Mouse (Mus musculus) limb, embryonic 13.5 days (tissue): ENCODE data around the gene Itch. TPM values are rescaled to one million over a fixed set of nuclear protein-coding genes. Genes with fewer than 3 reads are reported as not detected.

Source experiments
- ATAC-seq: fragments of 200-750 bp; cut with Nextera tagmentation; 2 replicates; pipeline ENCODE4 v1.8.0; 2017; ENCODE audit warnings: low read depth, moderate number of reproducible peaks, moderate TSS enrichment; ENCODE audit not compliant: low FRiP score
- H3K27ac ChIP-seq: fragments of 300-500 bp; sonication (generic); 2 replicates; pipeline ENCODE4 v1.5.1; 2015; ENCODE audit warnings: inconsistent platforms, mild to moderate bottlenecking, moderate library complexity
- H3K27me3 ChIP-seq: fragments of 300-500 bp; sonication (generic); 2 replicates; pipeline ENCODE4 v1.6.1; 2015; ENCODE audit warnings: mild to moderate bottlenecking, inconsistent platforms
- H3K36me3 ChIP-seq: fragments of 300-500 bp; sonication (generic); 2 replicates; pipeline ENCODE4 v1.6.1; 2015; ENCODE audit warnings: inconsistent platforms, mild to moderate bottlenecking, moderate library complexity
- H3K4me1 ChIP-seq: fragments of 300-500 bp; sonication (generic); 2 replicates; pipeline ENCODE4 v1.6.1; 2015; ENCODE audit warnings: inconsistent platforms
- H3K4me2 ChIP-seq: fragments of 300-500 bp; sonication (generic); replicated peaks from 2 replicates; pipeline ENCODE4 v1.6.1; 2015; ENCODE audit warnings: inconsistent platforms, mild to moderate bottlenecking, moderate library complexity
- H3K4me3 ChIP-seq: fragments of 300-500 bp; sonication (generic); 2 replicates; pipeline ENCODE4 v1.5.1; 2015; ENCODE audit warnings: moderate library complexity, mild to moderate bottlenecking, inconsistent platforms
- H3K9ac ChIP-seq: fragments of 300-500 bp; sonication (generic); 2 replicates; pipeline ENCODE4 v1.6.1; 2015; ENCODE audit warnings: mild to moderate bottlenecking, inconsistent platforms
- H3K9me3 ChIP-seq: fragments of 300-500 bp; sonication (generic); 2 replicates; pipeline ENCODE4 v1.6.1; 2016; ENCODE audit warnings: inconsistent platforms
- WGBS: fragments of 180-500 bp; shearing (Covaris S2); methylation state at CpG from one replicate; pipeline ENCODE4 v1.1.7; 2015; 5-methylcytosine and 5-hydroxymethylcytosine counted together
- polyA plus RNA-seq: library from polyadenylated mRNA; unstranded; fragments of >200 nt; fragmentation: Nextera tagmentation; extraction: Ambion mirVana; gene quantifications from 2 replicates; pipeline ENCODE4 v1.2.1, GENCODE M21; 2015

The Itch gene
- polyA plus RNA-seq, 1 experiment from 2014 or later = 71.2 TPM

- no peak for ATAC-seq
- Histone ChIP-seq H3K4me1 (peaks cover 6% of the 10 kb centered on the region), H3K4me3 (no peak overlapping the region), H3K27ac (no peak overlapping the region), H3K4me2 (no peak overlapping the region), H3K27me3 (no peaks in the 10 kb centered on the region), H3K36me3 (no peaks in the 10 kb centered on the region), H3K9me3 (no peaks in the 10 kb centered on the region), H3K9ac (no peak overlapping the region)
- WGBS = 84% methylated on average over 6 of the region's 6 CpGs
These were observed 138.6 kb downstream of the Itch start for GRCm38 (mm10) chr2:155271957-155272356.

GRCm38 (mm10) chr2:155272396-155273170, 139.3 kb downstream of the Itch start:
- H3K4me2 ChIP-seq = no peak overlapping the region
- H3K4me1 ChIP-seq = peaks cover 13% of the 10 kb centered on the region
- H3K9ac ChIP-seq = no peak overlapping the region
- ATAC-seq = no peak
- H3K4me3 ChIP-seq = no peak overlapping the region
- H3K27me3 ChIP-seq = no peaks in the 10 kb centered on the region
- 71% methylated on average over 10 of the region's 10 CpGs for whole genome bisulfite sequencing
- H3K9me3 ChIP-seq = no peaks in the 10 kb centered on the region
- H3K27ac ChIP-seq = no peak overlapping the region
- H3K36me3 ChIP-seq = 0 out of 2 replicates have a peak, but pooled peaks cover under 1% of the 10 kb centered on the region

DNA sequence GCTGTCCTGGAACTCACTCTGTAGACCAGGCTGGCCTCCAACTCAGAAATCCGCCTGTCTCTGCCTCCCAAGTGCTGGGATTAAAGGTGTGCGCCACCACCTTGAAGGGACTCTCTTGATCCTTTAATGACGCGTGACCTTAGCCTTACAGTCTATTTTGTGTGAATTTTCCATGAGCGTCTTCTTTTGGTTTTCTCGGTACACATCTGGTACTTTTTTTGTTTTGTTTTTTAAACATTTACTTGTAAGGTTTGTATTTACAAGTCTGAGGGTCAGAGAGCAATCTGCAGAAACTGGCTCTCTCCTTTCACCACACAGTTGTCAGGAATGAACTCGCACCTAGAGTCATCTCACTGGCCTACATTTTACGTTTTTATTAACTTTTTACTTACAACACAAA, 140.3 kb downstream of the Itch start:
- Histone ChIP-seq H3K27ac (no peak overlapping the region), H3K9me3 (no peaks in the 10 kb centered on the region), H3K9ac (no peak overlapping the region), H3K27me3 (no peaks in the 10 kb centered on the region), H3K4me3 (no peak overlapping the region), H3K4me1 (peaks cover 16% of the 10 kb centered on the region), H3K4me2 (no peak overlapping the region), H3K36me3 (peaks cover 11% of the 10 kb centered on the region)
- 87% methylated on average over 8 of the region's 8 CpGs for WGBS
- no peak for ATAC-seq

- peaks cover 26% of the 10 kb centered on the region for H3K36me3 ChIP-seq
- H3K9ac ChIP-seq = peak within 1 kb of the TSS; percentile 92
- H3K9me3 ChIP-seq = no peaks in the 10 kb centered on the region
- H3K4me2 ChIP-seq = peak within 1 kb of the TSS; percentile 65
- 1% methylated on average over 47 of the region's 47 CpGs for WGBS
- H3K4me3 ChIP-seq = peak within 1 kb of the TSS; percentile 94
- H3K27me3 ChIP-seq = no peaks in the 10 kb centered on the region
- peak within 1 kb of the TSS; percentile 88 for H3K27ac ChIP-seq
- ATAC-seq = peak; percentile 93
- peaks cover 16% of the 10 kb centered on the region for H3K4me1 ChIP-seq
These were observed 142.9 kb downstream of the Itch start, which contains the start of gene Map1lc3a for GRCm38 (mm10) chr2:155276195-155276594. Map1lc3a (plus strand) TSS chr2:155276297.

Other genes starting within 250 kb of the Itch start
- 110 and 115 TPM in 2 replicates for gene Eif2s2, start 240.6 kb upstream of the Itch start, polyA plus RNA-seq
- 3.6 and 4.1 TPM in 2 replicates for gene Gm14226, start 115.2 kb upstream of the Itch start, polyA plus RNA-seq
- gene Ahcy, start 59.0 kb upstream of the Itch start, polyA plus RNA-seq = 73.1 and 73.4 TPM in 2 replicates
- gene Dynlrb1, start 103.0 kb downstream of the Itch start, polyA plus RNA-seq = 484 and 488 TPM in 2 replicates
- gene Map1lc3a, start 142.8 kb downstream of the Itch start, polyA plus RNA-seq = 213 and 216 TPM in 2 replicates
- 45.6 and 46.2 TPM in 2 replicates for gene Pigu, start 223.9 kb downstream of the Itch start, polyA plus RNA-seq
- gene Trp53inp2, start 247.6 kb downstream of the Itch start, polyA plus RNA-seq = 17.7 and 20.9 TPM in 2 replicates